Mouse (Mus musculus) midbrain, postnatal 0 days (tissue): ENCODE results near the gene Stk38. TPM values are rescaled to one million over a fixed set of nuclear protein-coding genes. Genes with fewer than 3 reads are reported as not detected.

Source experiments
- ATAC-seq: fragments of 200-750 bp; cut with Nextera tagmentation; 2 replicates; pipeline ENCODE4 v1.8.0; 2017; ENCODE audit warnings: moderate number of reproducible peaks, mild to moderate bottlenecking, moderate TSS enrichment, moderate library complexity; ENCODE audit not compliant: low FRiP score
- DNase-seq: peaks from one replicate; pipeline ENCODE4 v3.0.0-alpha.2; 2015; ENCODE audit warnings: low spot score
- H3K27ac ChIP-seq: fragments of 300-500 bp; sonication (generic); 2 replicates; pipeline ENCODE4 v1.5.1; 2014; ENCODE audit warnings: low read depth, mild to moderate bottlenecking, low read length, mixed read lengths
- H3K27me3 ChIP-seq: fragments of 300-500 bp; sonication (generic); 2 replicates; pipeline ENCODE4 v1.6.1; 2014; ENCODE audit warnings: low read length, control low read depth, mixed read lengths; ENCODE audit not compliant: insufficient read depth
- H3K36me3 ChIP-seq: fragments of 300-500 bp; sonication (generic); 2 replicates; pipeline ENCODE4 v1.6.1; 2014; ENCODE audit warnings: low read length, control low read depth, mixed read lengths; ENCODE audit not compliant: insufficient read depth
- H3K4me1 ChIP-seq: fragments of 300-500 bp; sonication (generic); 2 replicates; pipeline ENCODE4 v1.6.1; 2014; ENCODE audit warnings: mild to moderate bottlenecking, control low read depth, antibody characterized with exemption, low read length, mixed read lengths; ENCODE audit not compliant: insufficient read depth
- H3K4me2 ChIP-seq: fragments of 300-500 bp; sonication (generic); 2 replicates; pipeline ENCODE4 v1.6.1; 2014; ENCODE audit warnings: low read depth, mild to moderate bottlenecking, low read length, mixed read lengths; ENCODE audit not compliant: poor library complexity, severe bottlenecking
- H3K4me3 ChIP-seq: fragments of 300-500 bp; sonication (generic); 2 replicates; pipeline ENCODE4 v1.5.1; 2014; ENCODE audit warnings: low read depth, mild to moderate bottlenecking, low read length, moderate library complexity
- H3K9ac ChIP-seq: fragments of 300-500 bp; sonication (generic); replicated peaks from 2 replicates; pipeline ENCODE4 v1.6.1; 2014; ENCODE audit warnings: mild to moderate bottlenecking, low read length, moderate library complexity, mixed read lengths; ENCODE audit not compliant: poor library complexity, severe bottlenecking
- H3K9me3 ChIP-seq: fragments of 300-500 bp; sonication (generic); 2 replicates; pipeline ENCODE4 v1.6.1; 2016; ENCODE audit warnings: low read length, control low read depth
- CTCF ChIP-seq: IDR thresholded peaks from 2 replicates; pipeline ENCODE4 v1.5.1; 2016; ENCODE audit warnings: antibody characterized with exemption, mild to moderate bottlenecking
- WGBS: fragments of 180-500 bp; shearing (Covaris S2); extraction: QIAGEN DNeasy Blood & Tissue Kit; methylation state at CpG from one replicate; pipeline ENCODE4 v1.1.7; 2014; 5-methylcytosine and 5-hydroxymethylcytosine counted together
- polyA plus RNA-seq: library from polyadenylated mRNA; unstranded; fragments of >200 nt; fragmentation: Nextera tagmentation; extraction: Ambion mirVana; gene quantifications from 2 replicates; pipeline ENCODE4 v1.2.1, GENCODE M21; 2015
- total RNA-seq: library from RNA; depleted of rRNA; stranded (reverse); fragments of >200 nt; gene quantifications from 2 replicates; pipeline ENCODE4 v1.2.3, GENCODE M21; 2014

Gene Stk38
- total and polyA plus RNA-seq, 2 experiments from 2014 or later = 44.2 to 47.9 TPM

GRCm38 (mm10) chr17:29047697-29048514 is 40.1 kb upstream of the Stk38 start:
- DNase-seq (no peak), ATAC-seq (no peak)
- 0 out of 2 replicates have a peak, but pooled peaks have one; percentile 29 for TF ChIP-seq CTCF
- no peak overlapping the region for H3K9ac ChIP-seq
- no peak overlapping the region for H3K4me3 ChIP-seq
- H3K27ac ChIP-seq = no peak overlapping the region
- H3K27me3 ChIP-seq = no peaks in the 10 kb centered on the region
- WGBS = 57% methylated on average over 3 of the region's 3 CpGs
- H3K4me1 ChIP-seq = no peaks in the 10 kb centered on the region
- H3K9me3 ChIP-seq = no peaks in the 10 kb centered on the region
- H3K36me3 ChIP-seq = peaks cover 19% of the 10 kb centered on the region; the same call in 1 of the 2 replicates
- H3K4me2 ChIP-seq = no peak overlapping the region

GRCm38 (mm10) chr17:29046863-29047262 is 39.1 kb upstream of the Stk38 start:
- H3K36me3 ChIP-seq = peaks cover 19% of the 10 kb centered on the region; the same call in 1 of the 2 replicates
- no peak overlapping the region for H3K4me2 ChIP-seq
- WGBS = 92% methylated on average over 3 of the region's 3 CpGs
- no peaks in the 10 kb centered on the region for H3K9me3 ChIP-seq
- ATAC-seq (no peak), DNase-seq (no peak)
- no peak overlapping the region for H3K4me3 ChIP-seq
- H3K4me1 ChIP-seq = no peaks in the 10 kb centered on the region
- no peaks in the 10 kb centered on the region for H3K27me3 ChIP-seq
- no peak overlapping the region for H3K27ac ChIP-seq
- TF ChIP-seq CTCF = 0 out of 2 replicates have a peak, but pooled peaks have one; percentile 1
- no peak overlapping the region for H3K9ac ChIP-seq

DNA sequence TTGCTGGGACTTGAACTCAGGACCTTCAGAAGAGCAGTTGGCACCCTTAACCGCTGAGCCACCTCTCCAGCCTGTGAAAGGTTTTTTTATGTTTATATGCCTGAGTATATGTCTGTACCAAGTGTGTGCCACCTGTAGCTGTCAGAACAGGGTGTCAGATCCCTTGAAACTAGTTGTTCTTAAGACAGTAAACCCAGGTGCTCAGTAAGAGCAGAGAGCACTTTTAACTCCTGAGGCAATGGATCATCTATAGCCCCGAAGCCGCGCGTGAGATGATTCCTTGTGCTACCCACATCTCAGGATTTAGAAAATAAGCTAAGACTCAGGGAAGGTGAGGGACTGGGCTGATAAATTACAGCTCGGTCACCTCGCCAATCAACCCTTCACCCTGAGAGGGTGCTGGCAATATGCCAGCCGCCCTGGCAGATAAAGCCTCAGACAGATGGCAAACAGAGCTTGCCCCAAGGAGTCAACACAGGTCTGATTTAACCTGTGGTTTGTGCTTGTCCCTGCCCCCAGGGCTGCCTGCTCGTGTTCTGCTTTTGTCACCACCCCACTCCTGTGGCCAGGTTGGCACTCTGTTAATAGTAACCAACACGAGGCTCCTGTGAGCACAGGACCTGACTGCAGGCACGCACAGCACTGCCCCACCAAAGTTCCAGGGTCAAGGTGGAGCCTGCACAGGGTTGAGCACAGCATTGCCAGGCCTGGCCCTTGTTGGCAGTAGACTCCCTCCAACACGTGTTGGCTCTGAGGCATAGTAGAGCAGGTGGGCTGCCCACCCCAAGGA is 38.1 kb upstream of the Stk38 start:
- DNase-seq (peak; percentile 31), ATAC-seq (peak; percentile 18; the same call in 1 of the 2 replicates)
- Histone ChIP-seq H3K9ac (0 out of 2 replicates have a peak overlapping the region, but pooled peaks have one; percentile 13), H3K27ac (0 out of 2 replicates have a peak overlapping the region, but pooled peaks have one; percentile 38), H3K4me2 (no peak overlapping the region), H3K4me1 (no peaks in the 10 kb centered on the region), H3K4me3 (no peak overlapping the region), H3K27me3 (no peaks in the 10 kb centered on the region), H3K36me3 (peaks cover 19% of the 10 kb centered on the region; the same call in 1 of the 2 replicates), H3K9me3 (no peaks in the 10 kb centered on the region)
- WGBS = 66% methylated on average over 12 of the region's 12 CpGs
- no peak for TF ChIP-seq CTCF

GRCm38 (mm10) chr17:29044925-29045319 is 37.1 kb upstream of the Stk38 start:
- H3K27me3 ChIP-seq = no peaks in the 10 kb centered on the region
- TF ChIP-seq CTCF = peak; percentile 86
- no peak overlapping the region for H3K4me3 ChIP-seq
- 34% methylated on average over 1 of the region's 1 CpGs for WGBS
- no peaks in the 10 kb centered on the region for H3K4me1 ChIP-seq
- H3K9me3 ChIP-seq = no peaks in the 10 kb centered on the region
- peaks cover 26% of the 10 kb centered on the region; the same call in 1 of the 2 replicates for H3K36me3 ChIP-seq
- DNase-seq (peak; percentile 56), ATAC-seq (0 out of 2 replicates have a peak, but pooled peaks have one; percentile 8)
- H3K9ac ChIP-seq = no peak overlapping the region
- 0 out of 2 replicates have a peak overlapping the region, but pooled peaks have one; percentile 12 for H3K27ac ChIP-seq
- H3K4me2 ChIP-seq = no peak overlapping the region

- Histone ChIP-seq H3K27me3 (no peaks in the 10 kb centered on the region), H3K9ac (no peak overlapping the region), H3K4me2 (no peak overlapping the region), H3K4me3 (no peak overlapping the region), H3K4me1 (no peaks in the 10 kb centered on the region), H3K9me3 (no peaks in the 10 kb centered on the region), H3K27ac (no peak overlapping the region), H3K36me3 (peaks cover 32% of the 10 kb centered on the region; the same call in 1 of the 2 replicates)
- TF ChIP-seq CTCF = no peak
- ATAC-seq (no peak), DNase-seq (no peak)
- 79% methylated on average over 6 of the region's 6 CpGs for WGBS
These were observed 36.5 kb upstream of the Stk38 start for GRCm38 (mm10) chr17:29044146-29044924.
